Mouse (Mus musculus): ENCODE measurements around the gene Ccdc149. TPM values are rescaled to one million over a fixed set of nuclear protein-coding genes. Genes with fewer than 3 reads are reported as not detected.

Ccdc149 gene
- polyA plus RNA-seq, 1 experiment from 2014 or later = 1.8 TPM

DNA sequence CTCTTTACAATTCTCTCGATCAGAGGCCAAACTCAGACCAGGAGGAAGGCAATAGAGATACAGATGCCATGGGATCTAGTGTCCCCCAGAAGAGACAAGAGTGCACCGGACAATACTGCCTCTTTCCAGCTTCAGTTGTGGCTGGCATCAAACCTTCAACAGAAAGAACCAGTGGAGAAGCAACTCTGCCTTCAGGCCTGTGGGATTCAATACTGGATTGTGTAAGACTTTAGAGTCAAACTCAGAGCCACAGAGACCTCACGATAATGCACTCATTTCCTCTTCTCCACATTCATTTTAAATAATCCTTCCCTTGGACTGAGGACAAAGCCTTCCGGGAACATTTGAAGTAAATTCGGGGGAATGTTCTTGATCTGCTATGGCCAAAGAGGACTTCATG lies 118.6 kb downstream of the Ccdc149 start:
- Histone ChIP-seq H3K4me3 (no peak overlapping the region), H3K9ac (no peak overlapping the region), H3K4me2 (replicated peaks) (no peak overlapping the region), H3K4me1 (peaks cover 12% of the 10 kb centered on the region), H3K9me3 (no peaks in the 10 kb centered on the region), H3K36me3 (no peaks in the 10 kb centered on the region), H3K27me3 (peaks cover 39% of the 10 kb centered on the region), H3K27ac (no peak overlapping the region)
- no peak for ATAC-seq (ENCODE audit: low FRiP score, low read depth)
- 75% methylated on average over 5 of the region's 5 CpGs for WGBS

DNA sequence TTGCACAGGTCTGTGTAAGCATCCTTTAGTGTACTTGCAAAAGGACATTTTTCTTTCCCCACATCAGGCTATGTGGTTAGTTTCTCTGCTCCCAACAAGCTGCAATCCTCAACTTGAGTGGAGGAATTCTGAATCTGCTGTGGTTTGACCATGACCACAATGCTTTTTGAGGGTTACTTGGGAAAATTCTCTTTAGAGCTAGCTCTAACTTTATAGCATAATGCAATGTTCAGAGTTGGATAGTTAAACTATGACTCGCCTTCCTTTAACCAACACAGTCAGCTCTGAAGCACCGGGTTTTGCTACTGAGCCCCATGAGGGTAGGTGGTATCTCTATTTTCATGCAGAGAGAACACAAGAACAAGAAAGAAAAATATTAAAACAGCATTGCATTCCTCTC lies 119.8 kb downstream of the Ccdc149 start:
- Histone ChIP-seq H3K9me3 (no peaks in the 10 kb centered on the region), H3K27ac (no peak overlapping the region), H3K4me2 (replicated peaks) (no peak overlapping the region), H3K4me3 (no peak overlapping the region), H3K9ac (no peak overlapping the region), H3K4me1 (peaks cover 1% of the 10 kb centered on the region), H3K27me3 (peaks cover 36% of the 10 kb centered on the region), H3K36me3 (no peaks in the 10 kb centered on the region)
- 84% methylated on average over 2 of the region's 2 CpGs for WGBS
- no peak for ATAC-seq (ENCODE audit: low FRiP score, low read depth)

DNA sequence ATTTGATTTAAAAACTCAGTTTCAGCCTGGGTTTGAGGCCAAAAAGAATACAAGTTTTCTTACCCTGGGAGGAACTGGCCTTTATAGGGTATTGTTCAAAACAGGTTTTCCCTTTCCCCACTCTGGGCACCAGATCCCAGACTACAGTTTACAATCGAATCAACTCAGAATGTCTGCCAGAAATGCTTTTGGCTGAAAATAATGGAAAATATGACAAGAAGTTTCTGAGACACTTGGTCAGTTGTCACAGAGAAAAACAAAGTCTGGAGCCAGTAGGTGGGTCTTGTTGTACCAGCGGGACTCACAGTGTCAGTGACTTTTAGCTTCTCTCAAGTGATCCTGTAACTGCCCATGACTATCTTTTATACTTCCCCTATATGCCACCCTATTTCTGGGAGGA lies 120.9 kb downstream of the Ccdc149 start:
- peaks cover 29% of the 10 kb centered on the region for H3K27me3 ChIP-seq
- H3K9ac ChIP-seq = no peak overlapping the region
- H3K4me1 ChIP-seq = no peaks in the 10 kb centered on the region
- H3K36me3 ChIP-seq = no peaks in the 10 kb centered on the region
- 69% methylated on average over 2 of the region's 2 CpGs for WGBS
- no peak overlapping the region for H3K4me3 ChIP-seq
- no peak overlapping the region for H3K4me2 ChIP-seq (replicated peaks)
- ATAC-seq (ENCODE audit: low FRiP score, low read depth) = no peak
- no peaks in the 10 kb centered on the region for H3K9me3 ChIP-seq
- H3K27ac ChIP-seq = no peak overlapping the region

DNA sequence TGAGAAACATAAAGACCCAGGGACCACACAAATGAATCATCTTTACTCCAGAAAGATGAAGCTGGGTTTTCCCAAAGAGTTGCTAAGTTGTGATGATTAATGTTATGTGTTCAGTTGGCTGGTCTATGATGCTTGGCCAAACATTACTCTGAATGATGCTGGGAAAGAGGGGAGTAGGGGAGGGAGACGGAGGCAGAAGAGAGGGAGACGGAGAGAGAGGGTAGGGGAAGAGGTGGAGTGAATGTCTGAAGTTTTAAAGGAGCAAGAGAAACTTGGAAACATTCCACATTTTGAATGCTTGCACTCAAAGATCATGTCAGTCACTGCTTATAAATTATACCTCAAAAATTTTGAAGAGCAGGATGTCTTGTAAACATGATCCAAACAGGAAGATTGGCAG lies 124.4 kb downstream of the Ccdc149 start:
- 63% methylated on average over 2 of the region's 2 CpGs for WGBS
- H3K36me3 ChIP-seq = no peaks in the 10 kb centered on the region
- H3K4me2 ChIP-seq (replicated peaks) = no peak overlapping the region
- H3K9ac ChIP-seq = no peak overlapping the region
- no peak overlapping the region for H3K27ac ChIP-seq
- H3K9me3 ChIP-seq = no peaks in the 10 kb centered on the region
- H3K4me3 ChIP-seq = no peak overlapping the region
- H3K4me1 ChIP-seq = no peaks in the 10 kb centered on the region
- peaks cover 8% of the 10 kb centered on the region for H3K27me3 ChIP-seq
- no peak for ATAC-seq (ENCODE audit: low FRiP score, low read depth)

GRCm38 (mm10) chr5:52339134-52339533 lies 132.2 kb downstream of the Ccdc149 start:
- H3K4me3 ChIP-seq = no peak overlapping the region
- ATAC-seq (ENCODE audit: low FRiP score, low read depth) = no peak
- H3K27me3 ChIP-seq = no peaks in the 10 kb centered on the region
- H3K27ac ChIP-seq = no peak overlapping the region
- no peak overlapping the region for H3K4me2 ChIP-seq (replicated peaks)
- H3K36me3 ChIP-seq = no peaks in the 10 kb centered on the region
- no peaks in the 10 kb centered on the region for H3K9me3 ChIP-seq
- 0 out of 2 replicates have a peak, but pooled peaks cover 3% of the 10 kb centered on the region for H3K4me1 ChIP-seq
- 74% methylated on average over 2 of the region's 2 CpGs for WGBS
- H3K9ac ChIP-seq = no peak overlapping the region

- H3K36me3 ChIP-seq = no peaks in the 10 kb centered on the region
- no peak overlapping the region for H3K4me3 ChIP-seq
- H3K27ac ChIP-seq = no peak overlapping the region
- H3K9me3 ChIP-seq = no peaks in the 10 kb centered on the region
- no peak for ATAC-seq (ENCODE audit: low FRiP score, low read depth)
- H3K4me1 ChIP-seq = 0 out of 2 replicates have a peak, but pooled peaks cover 3% of the 10 kb centered on the region
- H3K9ac ChIP-seq = no peak overlapping the region
- no peaks in the 10 kb centered on the region for H3K27me3 ChIP-seq
- 67% methylated on average over 3 of the region's 3 CpGs for WGBS
- no peak overlapping the region for H3K4me2 ChIP-seq (replicated peaks)
Measured at GRCm38 (mm10) chr5:52335590-52335989, 135.7 kb downstream of the Ccdc149 start.

DNA sequence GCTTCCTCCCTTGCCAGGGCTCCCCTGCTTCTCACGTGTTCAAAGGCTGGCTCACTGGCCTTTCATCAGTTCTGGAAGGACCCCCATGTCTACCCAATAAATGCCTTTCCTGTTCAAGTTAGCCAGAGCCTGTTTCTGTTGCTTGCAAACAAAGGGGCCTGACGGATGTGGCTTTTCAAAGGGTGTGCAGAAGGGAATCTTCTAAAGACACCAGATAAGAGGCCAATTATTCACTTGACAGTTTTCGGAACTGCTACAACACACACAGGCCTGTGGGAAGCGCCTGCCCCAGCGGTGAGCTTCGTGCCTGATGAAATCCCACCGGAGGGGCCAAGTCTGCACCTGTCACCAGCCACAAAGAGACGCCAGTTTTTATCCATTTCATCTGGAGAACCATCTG lies 139.2 kb downstream of the Ccdc149 start:
- Histone ChIP-seq H3K36me3 (no peaks in the 10 kb centered on the region), H3K27ac (no peak overlapping the region), H3K9ac (no peak overlapping the region), H3K4me2 (replicated peaks) (no peak overlapping the region), H3K4me1 (0 out of 2 replicates have a peak, but pooled peaks cover 3% of the 10 kb centered on the region), H3K9me3 (no peaks in the 10 kb centered on the region), H3K4me3 (no peak overlapping the region), H3K27me3 (no peaks in the 10 kb centered on the region)
- 27% methylated on average over 8 of the region's 8 CpGs for WGBS
- ATAC-seq (ENCODE audit: low FRiP score, low read depth) = no peak

Other genes with a start within 250 kb of the Ccdc149 start
- 0.20 and 0.28 TPM in 2 replicates for gene Sod3, start 107.7 kb downstream of the Ccdc149 start, polyA plus RNA-seq (2015; fragmentation: Nextera tagmentation; extraction: Ambion mirVana)
- gene Lgi2, start 94.9 kb upstream of the Ccdc149 start, polyA plus RNA-seq (2015; fragmentation: Nextera tagmentation; extraction: Ambion mirVana) = 2.4 and 2.8 TPM in 2 replicates
- gene Sepsecs, start 198.2 kb upstream of the Ccdc149 start, polyA plus RNA-seq (2015; fragmentation: Nextera tagmentation; extraction: Ambion mirVana) = 7.7 and 8.4 TPM in 2 replicates

Data from limb, embryonic 13.5 days (tissue).